Mouse (Mus musculus) neutrophil, adult 5-6 weeks (primary cell): ENCODE data around the gene Ptms. TPM values are rescaled to one million over a fixed set of nuclear protein-coding genes. Genes with fewer than 3 reads are reported as not detected.
"Not testable (repeated sequence)": the region's sequence is repeated elsewhere in the genome, so short reads cannot be mapped to it uniquely, and the experiment has no call there.

Source experiments
- ATAC-seq: fragments of 151-379, 151-347 bp; 2 replicates; pipeline ENCODE4 v1.8.0; 2017; ENCODE audit warnings: mild to moderate bottlenecking, moderate TSS enrichment; ENCODE audit not compliant: insufficient number of reproducible peaks, poor library complexity, low FRiP score, severe bottlenecking; ENCODE audit errors: extremely low read depth
- total RNA-seq: library from RNA; stranded (forward); fragments of 200-1000 nt; gene quantifications from 2 replicates; pipeline ENCODE4 v1.2.3, GENCODE M21; 2017

Gene Ptms
- total RNA-seq, 1 experiment from 2014 or later, result 94.0 TPM

DNA sequence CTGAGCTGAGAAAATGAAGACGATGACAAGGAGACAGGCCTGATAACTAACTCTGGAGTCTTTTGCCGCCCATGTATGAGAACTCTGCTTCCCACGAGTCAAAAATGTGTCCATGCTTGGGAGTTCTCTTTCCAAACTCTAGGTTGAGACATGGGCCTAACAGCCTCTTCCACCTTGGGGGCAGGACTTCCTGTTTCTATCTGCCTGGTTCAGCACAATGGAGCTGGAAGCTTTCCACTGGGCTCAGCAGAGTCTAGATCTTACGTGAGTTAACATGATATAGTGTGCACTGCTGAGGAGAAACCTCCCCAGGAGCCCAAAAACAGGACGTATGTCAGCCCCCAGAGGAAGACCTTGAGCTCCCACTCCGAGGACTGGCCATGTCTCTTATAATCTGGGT lies 6.7 kb downstream of the Ptms start:
- ATAC-seq, result no peak

DNA sequence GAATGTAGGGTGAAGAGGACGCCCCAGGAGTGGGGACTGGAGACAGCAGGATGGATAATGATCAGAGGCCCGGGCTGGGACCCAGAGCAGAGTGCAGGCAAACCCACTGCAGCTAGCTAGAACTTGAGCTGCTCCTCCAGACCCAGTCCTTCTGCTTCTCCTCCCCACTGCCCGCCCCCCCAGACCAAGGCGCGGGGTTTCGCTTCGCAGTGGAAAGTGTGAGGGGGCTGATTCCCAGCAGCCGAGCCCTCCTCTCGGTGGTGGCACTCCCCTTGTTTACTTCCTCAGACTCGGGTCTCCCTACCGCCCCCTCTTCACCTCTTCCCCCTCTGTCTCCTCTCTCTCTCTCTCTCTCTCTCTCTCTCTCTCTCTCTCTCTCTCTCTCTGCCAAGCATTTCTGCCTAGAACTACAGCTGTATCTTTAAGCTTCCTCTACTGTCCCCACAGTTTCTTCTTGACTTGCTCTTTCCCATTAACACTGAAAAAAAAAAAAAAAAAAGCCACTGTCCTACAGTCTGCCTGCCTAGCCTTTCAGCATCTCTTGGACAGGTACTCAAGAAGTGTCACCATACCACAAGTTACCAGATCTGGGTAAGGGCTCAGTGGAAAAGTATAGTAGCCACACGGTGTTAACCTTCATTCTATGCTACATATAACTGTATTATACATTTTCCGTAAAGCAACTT lies 8.2 kb downstream of the Ptms start, which contains the start of gene Lag3:
Gene Lag3 (minus strand): TSS at position 173 of the 686 bp plus-strand sequence.
- no peak for ATAC-seq

DNA sequence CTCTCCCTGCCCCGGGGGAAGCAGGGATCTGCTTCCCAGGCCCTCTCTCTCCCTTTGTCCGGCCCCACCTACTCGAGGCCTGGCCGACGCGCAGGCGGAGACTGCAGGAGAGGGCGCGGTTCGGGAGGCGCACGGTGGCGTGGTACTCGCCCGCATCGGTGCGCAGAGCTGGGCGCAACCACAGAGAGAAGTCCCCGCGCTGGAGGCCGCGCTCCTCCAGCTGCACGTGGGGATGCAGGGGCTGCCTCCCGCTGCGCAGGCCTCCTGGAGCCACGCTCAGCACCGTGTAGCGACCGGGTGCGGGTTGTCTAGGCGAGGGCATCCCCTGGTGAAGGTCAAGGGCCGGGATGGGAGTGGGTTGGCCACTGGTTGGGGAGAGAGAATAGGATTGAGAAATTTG lies 9.9 kb downstream of the Ptms start:
- ATAC-seq, result no peak

DNA sequence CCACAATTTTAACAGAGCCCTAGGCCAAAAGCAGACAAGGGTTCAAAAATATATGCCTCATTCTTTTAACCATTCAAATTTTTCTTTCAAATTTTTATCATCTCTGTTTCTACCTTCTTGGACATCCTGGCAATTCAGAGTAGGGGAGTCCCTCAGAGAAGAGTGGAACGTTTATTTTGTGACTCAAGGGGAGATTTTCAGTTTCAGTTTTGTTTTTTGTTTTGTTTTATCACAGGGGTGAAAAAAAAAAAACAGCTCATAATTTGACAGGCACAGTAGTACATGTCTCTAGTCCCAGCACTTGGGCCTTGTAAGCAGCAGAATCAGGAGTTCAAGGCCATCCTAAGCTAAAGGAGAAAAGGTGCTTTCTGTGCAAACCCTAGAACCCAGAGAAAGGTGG lies 12.1 kb downstream of the Ptms start:
- no peak for ATAC-seq

DNA sequence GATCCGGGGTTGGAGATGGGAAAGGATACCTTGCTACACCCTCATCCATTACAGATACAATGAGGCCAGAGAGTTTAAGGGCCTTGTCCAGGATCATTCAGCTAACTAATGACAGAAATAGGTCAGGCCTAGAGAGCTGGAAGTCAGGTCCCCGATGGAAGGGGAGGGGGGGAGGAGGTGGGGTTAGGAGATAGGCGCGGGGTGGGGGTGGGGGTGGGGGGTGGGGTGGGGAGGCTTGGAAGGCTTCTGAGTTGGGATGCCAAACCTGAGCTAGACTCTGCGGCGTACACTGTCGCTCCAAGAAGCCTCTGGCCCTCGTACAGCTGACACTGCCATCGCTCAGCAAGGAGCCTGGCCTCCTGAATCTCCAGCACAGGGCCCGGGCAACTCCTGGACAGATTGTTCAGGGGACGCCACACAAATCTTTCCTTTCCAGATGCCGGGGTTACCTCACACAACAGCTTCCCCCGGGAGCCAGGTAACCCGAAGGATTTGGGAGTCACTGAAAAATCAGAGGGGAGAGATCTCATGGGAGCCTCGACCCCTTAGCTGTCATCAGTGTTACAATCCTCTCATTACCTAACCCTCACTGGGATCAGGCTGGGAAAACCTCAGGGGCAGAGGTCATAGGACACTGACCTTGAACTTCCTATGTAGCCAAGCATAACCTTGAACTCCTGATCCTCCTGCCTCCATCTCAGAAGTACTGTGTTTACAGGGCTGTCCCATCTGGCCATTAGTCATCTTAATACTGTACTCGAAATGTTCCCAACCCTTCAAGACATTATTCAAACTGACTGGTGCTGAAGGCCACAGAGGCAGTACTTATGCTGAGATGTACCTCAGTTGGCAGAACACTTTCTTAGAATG lies 14.7 kb downstream of the Ptms start:
- no peak for ATAC-seq

DNA sequence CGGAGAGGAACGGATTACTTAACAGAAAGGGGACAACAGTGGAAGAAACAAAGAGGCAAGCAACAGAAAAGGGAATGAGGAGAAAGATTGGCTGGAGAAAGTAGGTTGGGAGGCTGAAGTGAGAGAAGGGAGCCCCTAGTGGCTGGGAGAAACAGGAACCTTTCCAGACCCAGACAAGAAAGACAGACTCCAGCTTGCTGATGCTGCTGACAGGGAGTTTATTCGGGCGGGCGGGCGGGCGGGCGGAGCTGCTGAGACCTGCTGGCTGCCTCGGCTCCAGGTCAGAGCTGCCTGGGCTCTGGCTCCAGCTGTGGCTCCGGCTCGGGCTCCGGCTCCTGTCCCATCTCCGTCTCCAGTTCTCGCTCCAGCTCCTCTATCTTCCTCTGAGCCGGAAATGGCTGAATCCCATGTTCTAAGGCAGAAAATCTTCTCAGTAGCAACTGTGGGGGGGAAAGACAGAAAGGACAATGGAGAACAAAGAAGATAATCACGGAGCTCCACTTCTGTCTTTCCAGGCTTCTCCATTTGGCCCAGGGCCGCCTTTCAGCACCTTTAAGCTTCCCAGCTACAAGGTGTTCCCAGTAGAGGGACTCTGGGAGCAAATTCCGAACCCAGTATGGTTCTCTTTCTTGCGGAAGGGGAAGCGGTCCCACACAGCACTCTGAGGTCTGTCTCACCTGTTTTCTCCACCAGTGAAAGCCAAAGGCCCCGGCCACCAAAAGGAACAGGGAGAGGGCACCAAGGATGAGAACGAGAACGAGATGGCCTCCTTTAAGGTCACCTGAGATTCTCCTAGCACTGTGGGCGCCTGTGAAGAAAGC lies 15.5 kb downstream of the Ptms start:
- 0 out of 2 replicates have a peak, but pooled peaks have one; percentile 17 for ATAC-seq

DNA sequence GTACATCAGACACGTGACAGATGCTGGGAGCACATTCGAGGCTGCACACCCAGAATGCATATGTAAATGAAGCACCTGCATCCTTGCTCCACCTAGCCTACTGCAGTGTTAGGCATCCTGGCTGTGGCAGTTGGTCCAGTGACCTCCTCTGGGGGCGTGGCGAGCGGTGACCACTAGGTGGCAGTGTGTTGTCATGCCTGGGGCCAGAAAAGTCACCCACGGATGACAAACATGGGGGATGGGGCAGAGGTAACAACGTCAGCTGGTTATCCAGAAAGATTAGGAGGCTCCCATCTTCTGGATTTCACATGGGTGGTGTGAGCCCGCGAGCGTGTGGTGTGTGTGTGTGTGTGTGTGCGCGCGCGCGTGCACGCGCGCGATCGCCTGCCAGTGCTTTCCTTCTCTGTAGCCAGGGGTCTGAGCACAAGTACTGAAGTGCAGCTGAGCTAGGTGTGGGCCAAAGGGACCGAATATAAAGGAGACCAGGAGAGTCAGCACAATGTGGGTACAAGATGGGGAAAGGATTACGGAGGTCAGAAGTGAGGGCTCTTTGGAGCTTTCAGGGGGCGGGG lies 16.2 kb downstream of the Ptms start:
- peak; percentile 96 for ATAC-seq

DNA sequence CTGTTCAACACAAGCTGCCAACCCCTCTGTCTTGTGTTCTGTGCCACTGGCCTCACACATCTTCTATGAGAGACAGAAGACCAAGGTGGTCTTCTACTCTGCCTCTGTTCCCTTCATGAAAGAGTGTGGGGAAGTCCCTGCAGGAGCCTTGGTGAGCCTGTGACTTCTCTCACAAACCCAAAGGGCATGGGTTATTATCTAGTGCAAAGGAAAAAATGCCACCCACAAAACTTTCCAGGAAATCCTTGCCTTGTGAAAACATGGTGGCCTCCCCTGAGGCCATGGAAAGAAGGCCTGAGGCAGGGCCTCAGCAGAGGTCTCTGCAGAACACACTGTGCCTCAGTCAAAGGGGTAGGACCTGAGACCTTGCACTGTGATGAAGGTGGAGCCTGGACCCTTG lies 18.1 kb downstream of the Ptms start:
- ATAC-seq, result no peak

DNA sequence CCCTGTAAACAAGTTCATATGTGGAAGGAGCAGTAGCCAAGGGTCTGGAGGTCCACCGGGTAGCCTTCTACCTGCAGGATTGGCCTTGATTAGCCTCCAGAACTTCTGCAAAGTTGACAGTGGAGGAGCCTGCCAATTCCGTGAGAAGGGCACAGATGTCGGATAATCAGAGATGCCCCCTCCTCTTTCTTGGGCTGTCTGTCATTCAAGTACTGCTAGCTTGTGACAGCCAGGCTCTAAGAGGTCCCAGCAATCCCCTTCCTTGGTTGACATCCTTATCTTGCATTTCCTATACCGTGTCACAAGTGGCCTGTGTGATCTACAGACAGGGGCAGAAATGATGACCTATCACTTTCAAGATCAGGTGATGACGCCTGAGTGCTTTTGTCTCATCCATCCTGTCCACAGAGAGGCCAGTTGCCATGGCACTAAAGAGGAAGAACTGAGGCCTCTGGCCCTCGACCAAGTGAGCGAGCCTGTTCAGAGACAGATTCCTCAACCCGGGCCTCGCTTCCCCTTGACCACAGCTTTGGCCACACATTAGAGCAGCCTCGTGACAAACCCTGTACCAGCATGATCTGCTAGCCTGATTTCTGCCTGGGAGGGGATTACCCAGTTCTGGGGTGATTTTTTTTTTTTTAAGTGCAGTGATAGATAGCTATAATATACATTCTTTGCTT lies 19.0 kb downstream of the Ptms start:
- no peak for ATAC-seq

DNA sequence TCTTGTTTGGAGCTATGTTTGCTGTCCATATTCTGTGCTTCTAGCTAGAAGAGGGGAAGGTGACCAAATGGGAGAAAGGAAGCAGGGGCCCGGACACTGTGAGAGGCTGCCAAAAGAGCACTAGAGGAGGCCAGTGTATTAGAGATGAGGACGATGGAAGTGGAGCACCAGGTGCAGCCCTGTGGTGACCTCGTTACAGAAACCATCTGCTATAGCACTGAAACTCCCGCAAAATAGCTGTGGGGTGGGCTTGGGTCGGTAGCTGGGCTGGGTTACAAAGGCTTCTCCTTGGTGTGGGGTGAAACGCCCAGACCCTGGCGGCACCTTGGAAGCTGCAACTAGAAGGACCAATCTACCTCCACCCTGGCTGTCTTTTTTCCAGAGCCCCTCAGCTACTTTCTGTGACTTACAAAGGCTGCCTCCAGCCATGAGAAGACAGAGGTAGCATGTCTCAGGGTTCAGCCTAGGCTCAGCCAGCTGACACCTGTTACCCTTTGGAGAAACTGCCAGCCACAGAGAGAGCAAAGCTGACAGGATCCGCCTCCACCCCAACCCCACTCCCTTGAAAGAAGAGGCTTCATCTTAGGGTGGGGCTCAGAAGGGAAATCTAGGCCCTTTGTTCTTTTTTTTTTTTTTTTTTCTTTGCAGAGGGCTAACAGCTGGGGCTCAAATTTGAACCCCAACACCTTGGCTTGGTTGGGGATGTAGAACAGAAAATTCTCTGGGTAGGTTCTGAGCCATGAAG lies 19.7 kb downstream of the Ptms start:
- no peak for ATAC-seq

DNA sequence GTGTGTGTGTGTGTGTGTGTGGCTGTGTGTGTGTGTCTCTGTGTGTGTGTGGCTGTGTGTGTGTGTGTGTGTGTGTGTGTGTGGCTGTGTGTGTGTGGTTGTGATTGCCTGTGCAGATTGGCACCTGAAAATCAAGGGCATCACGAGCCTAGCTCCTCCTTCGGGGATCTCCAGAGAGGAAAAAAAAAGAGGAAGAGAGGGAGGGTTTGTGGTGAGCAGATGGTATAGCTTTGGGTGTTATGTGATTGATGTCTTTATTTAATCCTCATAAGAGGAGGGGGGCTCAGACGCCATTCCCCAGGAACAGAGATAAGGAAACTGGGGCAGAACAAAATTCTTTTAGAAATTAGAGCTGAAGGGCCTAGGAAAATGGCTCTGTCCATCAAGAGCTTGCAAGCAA lies 21.5 kb downstream of the Ptms start:
- no peak for ATAC-seq

DNA sequence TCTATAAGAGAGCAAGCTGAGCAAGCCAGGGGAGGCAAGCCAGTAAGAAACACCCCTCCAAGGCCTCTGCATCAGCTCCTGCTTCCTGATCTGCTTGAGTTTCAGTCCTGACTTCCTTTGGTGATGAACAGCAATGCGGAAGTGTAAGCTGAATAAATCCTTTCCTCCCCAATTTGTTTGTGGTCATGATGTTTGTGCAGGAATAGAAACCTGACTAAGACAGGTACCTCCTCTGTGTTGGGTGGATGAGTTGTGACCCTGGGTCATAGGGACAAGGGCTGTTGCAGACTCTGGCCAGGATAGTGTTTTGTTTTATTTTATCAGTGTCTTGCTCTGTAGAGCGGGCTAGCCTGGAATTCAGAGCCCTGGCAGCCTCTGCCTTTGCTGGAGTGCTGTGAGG lies 25.8 kb downstream of the Ptms start:
- not testable (repeated sequence) for ATAC-seq

DNA sequence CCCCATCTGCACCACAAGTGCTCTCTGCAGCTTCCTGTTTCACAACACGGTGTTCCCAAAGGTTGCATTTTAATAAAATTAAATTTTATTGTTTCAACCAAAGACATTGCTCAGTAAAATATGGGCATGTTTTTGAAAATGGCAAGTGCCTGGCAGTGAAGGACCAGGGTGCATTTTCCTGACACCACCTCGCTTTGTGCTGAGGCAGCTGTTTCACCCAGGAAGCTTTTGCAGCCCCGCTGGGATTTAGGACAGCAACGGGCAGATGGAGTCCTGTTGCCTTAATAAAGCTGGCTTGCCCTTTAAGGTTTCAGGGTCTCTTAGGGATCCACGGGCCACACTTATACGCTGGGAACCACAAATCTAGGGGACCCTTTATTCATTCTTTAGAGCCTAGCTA lies 28.9 kb downstream of the Ptms start:
- no peak for ATAC-seq

DNA sequence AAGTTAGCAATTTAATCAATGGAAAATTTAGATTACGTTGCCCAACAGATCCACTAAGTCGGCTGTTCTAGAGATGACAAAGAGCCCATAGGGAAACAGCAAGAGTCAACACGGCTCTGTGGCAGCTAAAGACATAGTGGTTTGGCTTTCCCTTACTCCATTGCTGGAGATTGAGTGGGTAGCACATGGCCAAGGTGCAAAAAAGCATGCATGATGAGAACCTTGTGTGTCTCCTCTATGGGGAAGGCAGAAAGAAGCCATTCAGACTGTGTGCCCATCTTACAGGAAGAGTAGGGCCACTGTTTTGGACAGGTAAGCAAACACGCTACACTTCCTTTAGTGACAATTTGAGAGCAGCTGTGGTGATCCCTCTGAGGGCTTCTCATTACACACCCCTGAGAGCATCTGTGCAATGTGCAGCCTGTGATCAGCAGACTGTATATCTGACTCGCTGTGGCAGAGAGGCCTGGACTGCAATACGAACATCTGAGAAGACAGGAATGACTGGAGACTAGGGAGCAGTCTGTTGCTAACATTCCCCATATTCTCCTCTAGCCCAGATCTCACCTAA lies 31.3 kb downstream of the Ptms start:
- no peak for ATAC-seq

DNA sequence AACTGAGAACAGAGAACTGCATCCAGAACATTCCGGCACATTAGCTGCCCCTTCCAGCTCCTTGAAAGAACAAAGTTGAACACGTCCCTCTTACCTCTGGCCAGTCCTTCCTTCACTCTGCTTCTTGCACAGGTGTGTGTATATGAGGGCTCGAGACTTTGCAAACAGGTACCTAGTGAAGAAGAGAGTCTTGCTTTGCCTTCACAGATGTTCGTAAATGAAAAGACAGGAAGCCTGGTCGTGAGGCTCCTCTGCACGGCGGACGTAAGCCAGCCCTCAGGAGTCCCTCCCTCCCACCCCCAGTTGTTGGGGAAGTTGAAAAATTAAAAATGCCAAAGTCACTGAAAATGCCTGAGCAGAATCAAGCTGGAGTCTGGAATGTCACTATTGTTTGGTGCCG lies 31.9 kb downstream of the Ptms start, which contains the start of gene Cd4:
Gene Cd4 (minus strand): TSS at position 236 of the 400 bp plus-strand sequence.
- ATAC-seq, result no peak

DNA sequence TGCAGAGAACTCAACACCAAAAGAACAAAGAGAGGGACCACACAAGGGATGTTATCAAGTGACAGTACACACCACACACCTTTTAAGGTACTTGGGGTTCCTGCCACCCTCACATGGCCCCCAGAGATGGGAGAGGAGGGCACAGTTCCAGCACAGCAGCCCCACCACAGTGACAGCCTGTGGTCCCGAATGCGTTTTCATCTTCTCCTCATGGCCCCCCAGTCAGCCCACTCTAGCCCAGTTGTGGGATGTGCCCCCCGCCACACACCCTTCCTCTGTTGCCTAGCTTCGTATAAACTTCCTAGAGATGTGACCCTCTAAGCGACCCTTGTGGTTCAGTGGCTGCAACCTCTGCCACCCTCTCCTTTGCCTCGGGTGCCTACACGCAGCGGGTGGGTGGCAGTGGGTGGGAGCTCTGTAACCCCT lies 33.9 kb downstream of the Ptms start:
- no peak for ATAC-seq

DNA sequence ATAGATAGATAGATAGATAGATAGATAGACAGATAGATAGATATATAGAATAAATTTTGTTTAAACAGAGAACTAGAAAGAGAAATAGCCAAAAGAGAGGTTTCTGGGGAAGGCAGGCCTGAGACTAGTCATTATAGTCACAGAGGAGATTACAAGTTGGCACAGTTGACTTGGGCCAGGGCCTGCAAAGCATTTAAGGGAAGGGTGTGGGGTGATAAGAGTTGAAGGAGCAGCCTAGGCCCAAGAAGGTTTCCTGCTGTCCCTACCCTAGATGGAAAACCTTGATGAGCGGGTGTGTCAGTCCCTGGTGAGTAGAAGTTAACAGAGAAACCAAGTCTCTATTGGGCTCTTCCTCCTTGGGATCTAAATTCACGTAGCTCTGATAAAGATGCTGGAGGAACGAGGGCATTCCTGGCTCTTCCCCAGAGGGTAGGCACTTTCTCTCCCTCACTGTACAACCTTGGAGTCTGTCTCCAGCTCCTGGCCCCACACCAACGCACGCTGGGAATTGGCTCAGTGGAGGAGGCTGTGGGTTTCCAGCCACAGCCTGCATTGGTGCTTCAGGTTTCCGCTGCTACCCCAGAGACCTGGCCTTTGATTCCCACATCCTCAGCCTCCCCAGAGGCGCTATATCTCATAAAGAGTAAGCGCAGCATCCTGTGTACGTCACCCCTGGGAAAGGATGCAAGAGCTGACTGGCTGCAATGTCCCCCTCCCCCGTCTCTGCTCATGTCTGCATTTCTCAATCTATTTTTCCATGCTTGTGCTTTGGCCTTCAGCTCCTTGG lies 35.0 kb downstream of the Ptms start:
- ATAC-seq, result peak; percentile 43
